Mouse (Mus musculus) fat pad, adult 2 months (tissue): ENCODE data around the gene Creb3l4.
A peak's percentile ranks its signal among the peaks of the same experiment; 100 is the strongest.
"Not testable (repeated sequence)": the region's sequence is repeated elsewhere in the genome, so short reads cannot be mapped to it uniquely, and the experiment has no call there.

Source experiments
- DNase-seq: peaks from one replicate; pipeline ENCODE4 v3.0.0-alpha.2; 2011; ENCODE audit warnings: low read depth, low spot score; ENCODE audit errors: extremely low read depth

Gene Creb3l4

GRCm38 (mm10) chr3:90265034-90265931, 22.0 kb upstream of the Creb3l4 start, which contains the start of gene Dennd4b:
Dennd4b (plus strand) TSS chr3:90265185.
- no peak for DNase-seq

- no peak for DNase-seq
Measured at GRCm38 (mm10) chr3:90264687-90265033, 21.3 kb upstream of the Creb3l4 start.

GRCm38 (mm10) chr3:90263121-90263771, 19.9 kb upstream of the Creb3l4 start:
- DNase-seq, result no peak

DNA sequence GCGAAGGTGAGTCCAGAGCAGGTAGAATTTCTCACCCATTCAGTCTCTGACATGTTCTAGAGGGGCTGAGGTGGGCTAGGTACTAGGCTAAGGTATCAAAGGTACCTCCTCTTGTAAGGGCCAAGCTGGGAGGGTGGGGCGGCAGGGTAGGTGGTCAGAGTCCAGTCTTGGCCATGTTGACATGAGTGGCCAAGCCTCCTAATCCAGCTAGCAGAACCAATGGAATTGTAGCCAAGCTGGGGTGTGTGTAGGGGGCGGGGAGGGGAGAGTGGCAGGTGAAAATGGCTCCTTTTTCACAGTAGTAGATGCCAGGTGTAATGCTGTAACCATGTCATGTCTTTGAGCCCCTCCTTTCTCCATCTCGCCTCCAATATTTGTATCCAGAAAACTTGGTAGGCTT, 15.2 kb upstream of the Creb3l4 start:
- DNase-seq, result no peak

DNA sequence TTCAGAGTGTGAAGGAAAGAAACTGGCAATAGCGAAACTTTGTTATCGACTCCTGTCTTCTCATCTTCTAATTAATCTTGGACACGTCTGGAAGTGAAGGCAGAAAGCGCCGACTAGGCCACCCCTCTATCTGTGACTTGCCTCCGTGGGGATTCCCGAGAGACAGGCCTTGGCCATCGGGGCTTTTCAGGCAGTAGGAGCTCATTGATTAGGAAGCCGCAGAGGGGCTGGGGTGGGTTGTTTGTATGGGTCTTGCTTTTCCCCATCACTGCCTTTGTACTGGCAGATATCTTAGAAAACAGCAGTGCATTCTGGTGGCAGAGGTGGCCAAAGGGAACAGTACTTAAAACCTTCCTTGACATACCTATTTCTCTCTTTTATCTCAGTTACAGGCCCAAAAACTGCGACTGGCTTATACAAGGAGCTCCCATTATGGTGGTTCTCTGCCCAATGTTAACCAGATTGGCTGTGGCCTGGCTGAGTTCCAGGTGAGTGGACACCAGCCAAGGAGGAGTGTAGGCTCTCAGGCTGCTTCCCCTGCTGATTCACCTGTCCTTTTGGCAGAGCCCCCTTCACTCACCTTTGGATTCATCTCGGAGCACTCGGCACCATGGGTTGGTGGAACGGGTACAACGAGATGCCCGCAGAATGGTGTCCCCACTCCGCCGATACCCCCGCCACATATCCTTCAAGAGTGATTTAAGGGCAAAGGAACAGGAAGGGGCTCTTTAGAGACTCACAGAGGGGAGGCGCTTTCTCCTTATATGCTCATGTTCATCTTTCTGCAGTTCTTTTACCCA, 13.6 kb upstream of the Creb3l4 start:
- no peak for DNase-seq

DNA sequence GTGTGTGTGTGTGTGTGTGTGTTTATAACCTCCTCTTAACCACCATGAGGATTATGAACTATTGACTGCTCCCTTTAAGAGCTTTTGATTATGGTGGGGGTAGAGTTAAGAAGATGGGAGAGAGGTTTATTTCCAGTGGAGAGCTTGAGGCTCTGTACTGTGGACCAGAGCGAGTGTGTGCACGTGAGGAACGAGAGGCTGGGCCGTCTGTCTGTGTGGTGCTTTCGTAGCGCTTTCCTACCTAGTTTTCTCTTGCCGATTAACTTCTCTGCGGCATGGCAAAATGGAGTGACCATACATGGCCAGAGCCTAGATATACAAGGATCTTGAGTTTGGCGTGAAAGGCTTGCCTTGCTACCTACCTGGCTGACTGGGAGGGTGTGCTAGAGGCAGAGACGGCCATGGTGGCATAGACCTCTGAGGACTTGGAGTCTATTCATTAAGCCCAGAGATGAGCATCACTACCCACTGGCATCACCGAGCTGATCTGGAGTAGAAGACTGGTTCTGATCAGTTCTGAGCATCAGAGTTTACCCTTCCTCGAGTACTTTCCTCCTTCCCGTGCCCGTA, 12.6 kb upstream of the Creb3l4 start:
- DNase-seq, result no peak

GRCm38 (mm10) chr3:90255194-90255565, 11.9 kb upstream of the Creb3l4 start:
- no peak for DNase-seq

DNA sequence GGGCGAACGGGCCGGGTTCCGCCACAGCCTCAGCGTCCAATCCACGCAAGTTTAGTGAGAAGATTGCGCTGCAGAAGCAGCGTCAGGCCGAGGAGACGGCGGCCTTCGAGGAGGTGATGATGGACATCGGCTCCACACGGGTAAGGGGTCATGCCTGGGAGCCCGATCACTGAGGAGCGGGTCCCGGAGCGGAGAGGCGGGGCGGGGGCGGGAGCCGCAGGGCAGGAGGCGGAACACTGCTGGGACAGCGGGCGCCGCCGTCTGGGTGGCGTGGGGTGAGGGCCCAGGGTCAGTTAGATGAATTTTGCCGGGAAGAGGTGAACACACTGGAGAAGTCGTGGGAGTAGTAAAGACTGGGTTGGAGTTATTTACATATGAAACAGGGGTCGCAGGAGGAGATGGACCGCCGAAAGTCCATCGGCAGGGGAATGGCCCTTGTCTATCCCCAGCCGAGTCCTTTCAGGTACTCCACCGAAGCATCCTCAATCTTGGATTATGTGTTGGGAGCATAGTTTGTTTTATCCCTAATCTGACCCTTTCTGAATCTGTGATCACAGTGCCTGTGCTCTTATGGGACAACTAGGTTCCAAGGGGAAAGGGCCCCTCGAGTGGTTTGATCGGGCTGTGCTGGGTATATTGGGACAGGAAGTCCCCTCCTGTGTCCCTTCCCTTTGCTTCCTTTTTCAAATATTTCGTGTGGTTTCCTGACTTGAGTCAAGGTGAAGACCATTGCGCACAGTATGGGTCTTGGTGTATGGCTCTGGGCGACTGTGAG, 11.3 kb upstream of the Creb3l4 start:
- DNase-seq, result no peak

DNA sequence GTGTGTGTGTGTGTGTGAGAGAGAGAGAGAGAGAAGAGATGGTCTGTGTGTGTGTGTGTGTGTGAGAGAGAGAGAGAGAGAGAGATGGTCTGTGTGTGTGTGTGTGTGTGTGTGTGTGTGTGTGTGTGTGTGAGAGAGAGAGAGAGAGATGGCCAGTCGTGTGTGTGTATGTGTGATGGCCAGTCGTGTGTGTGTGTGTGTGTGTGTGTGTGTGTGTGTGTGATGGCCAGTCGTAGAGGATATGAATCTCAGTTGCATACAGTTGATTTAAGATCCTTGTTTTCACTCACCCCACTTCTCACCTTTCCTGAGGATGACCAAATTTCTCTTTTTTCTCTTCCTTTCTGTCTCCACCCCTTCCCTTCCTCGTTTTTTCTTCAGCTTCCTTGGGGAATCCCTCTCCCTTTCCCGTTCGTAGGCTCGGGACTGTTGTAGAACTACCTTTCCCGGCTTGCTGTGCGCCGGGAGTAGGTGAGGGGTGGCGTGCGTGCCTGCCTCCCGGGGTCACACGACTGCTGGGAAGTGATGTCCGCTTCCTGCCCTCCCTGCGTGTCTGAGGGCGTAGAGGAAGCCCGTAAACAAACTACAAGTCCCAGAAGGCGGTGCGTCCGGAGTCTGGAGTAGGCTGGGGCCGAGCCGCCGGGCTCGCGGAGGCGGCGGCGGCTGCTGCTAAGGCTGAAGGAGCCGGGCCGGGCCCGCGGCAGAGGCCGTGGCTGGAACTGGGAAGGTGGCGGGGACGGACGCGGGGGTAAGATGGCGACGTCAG, 10.5 kb upstream of the Creb3l4 start, which contains the start of gene Crtc2:
TSS of gene Crtc2 (plus strand) at position 511 of the 766 bp plus-strand sequence.
- peak; percentile 83 for DNase-seq

GRCm38 (mm10) chr3:90253174-90253573, 9.9 kb upstream of the Creb3l4 start:
- not testable (repeated sequence) for DNase-seq

DNA sequence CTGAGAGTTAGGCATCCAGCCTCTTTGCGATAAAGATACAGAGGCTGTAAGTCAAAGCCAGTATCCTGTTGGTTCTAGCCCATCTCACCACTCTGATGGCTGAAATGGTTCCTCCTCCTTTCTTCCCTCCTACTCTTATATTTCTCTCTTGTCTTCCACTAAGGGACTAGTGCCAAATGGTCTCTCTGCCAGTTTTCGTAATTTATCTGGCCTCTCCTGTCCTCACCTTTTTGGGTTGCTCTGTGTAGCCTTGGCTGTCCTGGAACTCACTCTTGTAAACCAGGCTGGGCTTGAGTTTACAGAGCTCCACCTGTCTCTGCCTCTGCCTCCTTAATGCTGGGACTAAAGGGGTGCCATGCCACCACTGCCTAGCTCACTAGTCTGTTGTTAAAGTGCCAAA, 9.3 kb upstream of the Creb3l4 start:
- not testable (repeated sequence) for DNase-seq

GRCm38 (mm10) chr3:90251731-90252226, 8.5 kb upstream of the Creb3l4 start:
- not testable (repeated sequence) for DNase-seq

DNA sequence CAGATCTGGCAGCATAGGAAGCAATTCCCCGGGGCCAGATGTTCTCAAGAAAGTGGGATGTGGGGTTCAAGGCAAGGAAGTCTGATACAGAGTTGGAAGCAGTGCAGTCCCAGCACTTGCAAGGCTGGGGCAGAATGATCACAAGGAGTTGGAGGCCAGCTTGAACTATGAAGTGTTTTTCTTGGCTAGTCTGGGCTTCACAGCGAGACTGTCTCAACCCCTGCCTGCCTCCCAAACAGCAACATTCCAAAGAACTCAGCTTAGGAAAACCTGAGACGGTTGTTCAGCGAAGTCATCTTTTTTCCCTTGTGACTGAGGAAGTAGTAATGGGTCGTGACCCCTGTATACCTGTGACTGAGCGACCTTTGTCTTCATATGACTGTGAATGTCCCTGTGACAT, 7.5 kb upstream of the Creb3l4 start:
- peak; percentile 57 for DNase-seq

- DNase-seq, result no peak
Measured at GRCm38 (mm10) chr3:90248746-90249100, 5.4 kb upstream of the Creb3l4 start.

GRCm38 (mm10) chr3:90247960-90248745, 4.8 kb upstream of the Creb3l4 start, which contains the start of gene Slc39a1:
Slc39a1 (plus strand) TSS chr3:90248172.
- no peak for DNase-seq

DNA sequence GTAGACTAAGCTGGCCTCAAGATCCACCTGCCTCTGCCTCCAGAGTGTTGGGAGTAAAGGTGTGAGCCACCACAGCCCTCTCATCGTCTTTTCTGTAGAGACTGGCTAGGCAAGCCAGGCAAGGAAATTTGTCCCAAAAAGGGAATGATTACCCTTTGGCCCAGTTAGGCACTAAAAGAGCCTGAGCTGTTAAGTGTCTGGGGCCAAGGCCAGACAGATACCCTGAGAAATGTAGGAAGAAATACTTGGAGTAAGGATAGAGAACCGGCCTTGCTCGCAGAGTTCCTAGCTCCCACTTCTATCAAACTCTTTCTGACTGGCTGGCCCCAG, 4.3 kb upstream of the Creb3l4 start:
- peak; percentile 50 for DNase-seq

DNA sequence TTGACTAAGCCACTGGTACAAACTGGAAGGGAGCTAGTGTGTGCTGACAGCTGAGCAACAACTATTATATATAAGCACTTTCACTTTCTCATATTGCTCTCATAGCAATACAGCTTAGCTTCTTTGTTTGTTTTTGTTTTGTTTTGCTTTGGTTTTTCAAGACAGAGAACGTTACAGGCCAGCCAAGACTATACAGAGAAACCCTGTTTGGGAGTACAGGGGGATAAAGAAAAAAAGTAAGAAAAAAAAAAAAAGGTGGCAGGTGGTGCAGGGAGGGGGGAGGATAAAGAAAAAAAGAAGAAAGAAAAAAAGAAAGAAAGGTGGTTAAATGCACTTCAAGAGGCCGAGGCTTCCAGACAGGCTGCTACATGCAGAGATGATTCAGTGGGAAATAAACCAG, 2.1 kb upstream of the Creb3l4 start:
- DNase-seq, result no peak

DNA sequence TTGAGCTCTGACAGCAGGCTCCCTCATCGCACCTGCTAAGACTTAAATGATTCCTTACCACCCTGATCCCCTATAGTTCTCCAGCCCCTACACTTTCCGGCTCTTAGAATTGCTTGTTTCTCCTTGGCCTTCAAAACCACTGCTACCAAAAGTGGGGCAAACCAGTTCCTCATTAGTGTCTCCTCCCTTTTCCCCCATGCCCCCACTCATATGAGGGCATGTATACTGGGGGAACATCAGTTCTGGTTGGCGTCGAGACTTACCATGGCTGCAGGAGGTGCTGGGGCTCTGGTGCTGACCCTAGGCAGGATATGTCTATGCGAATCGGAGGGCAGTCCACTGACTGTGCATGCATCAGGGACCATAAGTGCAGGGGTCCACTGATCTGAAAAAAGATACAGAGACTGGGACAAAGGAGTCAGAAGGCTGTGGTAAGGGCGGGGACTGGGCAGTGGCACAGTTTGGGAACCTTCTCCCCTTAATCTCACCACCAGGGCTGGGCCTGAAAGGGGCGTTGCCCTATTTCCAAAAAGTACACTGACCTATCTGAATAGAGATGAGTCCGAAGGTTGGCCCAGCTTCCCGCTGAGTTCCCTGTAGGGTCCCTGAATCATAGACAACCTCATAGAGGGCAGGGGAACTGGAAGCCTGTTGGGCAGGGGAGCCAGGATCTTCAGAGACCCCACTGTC, 1.5 kb downstream of the Creb3l4 start:
- DNase-seq, result no peak
